Mouse (Mus musculus) MEL (cell line): Measurements from ENCODE around the gene Gucd1.

ENCODE experiments used
- CTCF ChIP-seq, 3 experiments: IDR thresholded peaks in 2 of 3; conservative IDR thresholded peaks in 1 of 3; 2 replicates each; pipeline ENCODE4 v1.5.1; 2011 to 2012; ENCODE audit warnings: low read length in 3 of 3, low read depth in 2 of 3, mild to moderate bottlenecking in 2 of 3, improper control_type of control experiment in 1 of 3, inconsistent platforms in 1 of 3, mixed read lengths in 1 of 3, moderate library complexity in 1 of 3; ENCODE audit not compliant: control insufficient read depth in 1 of 3, insufficient read depth in 1 of 3, poor library complexity in 1 of 3, severe bottlenecking in 1 of 3
- E2F4 ChIP-seq: IDR thresholded peaks from 2 replicates; pipeline ENCODE4 v1.6.1; 2011; ENCODE audit warnings: low read depth, low read length, improper control_type of control experiment, borderline replicate concordance
- JUND ChIP-seq: IDR thresholded peaks from 2 replicates; pipeline ENCODE4 v1.6.1; 2011; ENCODE audit warnings: low read depth, mild to moderate bottlenecking, improper control_type of control experiment, low read length
- NELFE ChIP-seq: IDR thresholded peaks from 2 replicates; pipeline ENCODE4 v1.6.1; 2011; ENCODE audit warnings: low read depth, low read length, improper control_type of control experiment
- RCOR1 ChIP-seq: IDR thresholded peaks from 2 replicates; pipeline ENCODE4 v1.6.1; 2012; ENCODE audit warnings: low read depth, mild to moderate bottlenecking, inconsistent platforms, low read length, improper control_type of control experiment
- USF1 ChIP-seq: IDR thresholded peaks from 2 replicates; pipeline ENCODE4 v1.6.1; 2014; ENCODE audit warnings: low read depth, mild to moderate bottlenecking, inconsistent platforms, low read length, improper control_type of control experiment, moderate library complexity
- ZNF384 ChIP-seq: IDR thresholded peaks from 2 replicates; pipeline ENCODE4 v1.6.1; 2012; ENCODE audit warnings: low read depth, mild to moderate bottlenecking, inconsistent platforms, low read length, improper control_type of control experiment

- no peak for TF ChIP-seq USF1
- no peak for TF ChIP-seq JUND
- TF ChIP-seq CTCF (IDR thresholded peaks at IDR 0.05 in 2 of 3, conservative IDR thresholded peaks at IDR 0.05 in 1 of 3; ENCODE audit: control insufficient read depth in 1 of 3, insufficient read depth in 1 of 3, low read depth in 2 of 3, low read length in 3 of 3, poor library complexity in 1 of 3, severe bottlenecking in 1 of 3) = no peak
- TF ChIP-seq RCOR1 = no peak
- no peak for TF ChIP-seq NELFE
- no peak for TF ChIP-seq E2F4
- no peak for TF ChIP-seq ZNF384
Measured at GRCm38 (mm10) chr10:75535423-75535822, 17.7 kb upstream of the Gucd1 start.
